Mouse (Mus musculus) layer of hippocampus, adult 9-10 months (tissue): ENCODE results near the gene D5Ertd579e.

Experiments used
- DNase-seq: peaks from one replicate; pipeline ENCODE4 v3.0.0; 2022; ENCODE audit warnings: low spot score

Gene D5Ertd579e

DNA sequence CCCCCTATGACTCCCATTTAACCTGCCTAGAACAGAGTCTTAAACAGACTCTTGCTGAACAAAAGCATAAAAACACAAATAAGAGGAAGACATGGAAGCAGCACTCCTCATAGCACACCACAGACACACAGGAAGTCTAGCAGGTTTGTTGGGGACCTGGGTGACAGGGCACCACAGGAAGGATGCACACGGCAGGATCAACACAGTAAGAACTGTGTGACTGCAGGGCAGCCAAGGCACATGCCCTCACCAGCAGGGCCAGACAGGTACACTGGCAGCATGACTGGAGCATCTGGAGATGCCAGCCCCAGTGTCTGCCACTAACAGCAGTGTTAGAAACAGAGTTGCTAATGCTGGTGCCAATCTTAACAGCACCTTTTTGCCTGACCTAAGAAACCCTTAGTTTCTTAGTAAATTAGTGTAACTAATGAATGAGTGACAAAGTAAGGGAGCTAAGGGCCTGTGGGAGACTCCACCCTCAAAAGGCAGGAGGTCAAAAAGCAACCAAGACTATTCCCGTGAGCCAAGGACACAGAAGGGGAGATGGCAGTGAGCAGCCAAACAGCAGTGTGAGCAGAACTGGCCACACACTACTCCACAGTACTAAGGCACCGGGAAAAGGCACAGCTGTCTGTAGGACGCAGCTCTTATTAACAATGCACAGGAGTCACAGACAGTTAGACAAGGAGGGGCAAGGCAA lies 125.1 kb downstream of the D5Ertd579e start:
- no peak for DNase-seq

DNA sequence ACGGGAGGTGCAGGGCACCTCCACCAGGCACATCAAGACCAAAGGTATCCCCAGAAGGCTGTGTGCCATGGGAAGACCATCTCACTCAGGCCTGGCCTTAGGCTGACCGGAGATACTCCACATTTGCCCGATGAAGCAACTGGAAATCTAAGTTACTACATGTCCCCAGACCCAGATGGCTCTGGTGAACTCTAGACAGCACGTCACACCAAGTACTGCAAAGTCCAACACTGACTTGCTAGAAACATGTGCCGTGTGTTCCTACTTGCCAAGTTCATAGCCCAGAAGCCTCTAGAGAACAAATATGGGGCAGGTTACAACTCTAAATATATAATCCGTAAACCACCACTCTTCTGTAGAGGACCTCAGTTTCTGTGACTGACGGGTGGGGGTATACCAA lies 125.7 kb downstream of the D5Ertd579e start:
- no peak for DNase-seq

DNA sequence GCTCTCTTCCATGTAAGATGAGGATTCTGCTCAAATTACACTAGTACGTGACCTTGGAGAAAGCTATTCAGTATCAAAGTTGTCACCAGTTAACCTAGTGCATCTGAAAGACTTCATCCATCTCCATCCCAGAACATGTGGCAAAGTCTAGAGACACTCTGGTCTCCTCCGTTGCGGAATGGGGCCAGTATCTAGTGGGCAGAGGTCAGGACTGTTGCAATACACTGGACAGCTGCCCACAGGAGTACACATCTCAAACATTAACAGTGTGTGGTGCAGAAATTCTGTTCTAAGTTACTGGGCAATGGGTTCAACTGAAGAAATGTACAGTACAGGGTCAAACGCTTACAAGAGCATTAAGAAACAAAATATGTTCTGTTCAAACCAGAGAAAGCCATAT lies 127.7 kb downstream of the D5Ertd579e start:
- no peak for DNase-seq

DNA sequence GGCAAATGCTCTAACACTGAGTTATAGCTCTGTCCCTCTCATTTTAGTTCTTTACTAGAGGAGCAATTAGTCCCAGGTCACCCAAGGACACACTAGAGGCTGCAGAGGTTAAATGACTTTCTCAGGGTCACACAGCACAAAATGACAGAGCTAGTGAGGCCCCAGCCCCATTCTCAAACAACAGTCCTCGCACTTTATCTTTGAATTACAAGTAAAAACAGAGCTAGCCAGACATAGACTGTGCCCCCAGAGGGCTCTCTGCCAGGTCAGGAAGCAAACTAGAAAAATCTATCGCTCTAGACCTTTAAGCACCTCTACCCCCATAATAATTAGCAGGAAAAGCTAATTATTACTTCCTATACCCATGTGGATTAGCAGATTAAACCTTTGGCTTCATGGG lies 128.2 kb downstream of the D5Ertd579e start:
- DNase-seq = no peak

DNA sequence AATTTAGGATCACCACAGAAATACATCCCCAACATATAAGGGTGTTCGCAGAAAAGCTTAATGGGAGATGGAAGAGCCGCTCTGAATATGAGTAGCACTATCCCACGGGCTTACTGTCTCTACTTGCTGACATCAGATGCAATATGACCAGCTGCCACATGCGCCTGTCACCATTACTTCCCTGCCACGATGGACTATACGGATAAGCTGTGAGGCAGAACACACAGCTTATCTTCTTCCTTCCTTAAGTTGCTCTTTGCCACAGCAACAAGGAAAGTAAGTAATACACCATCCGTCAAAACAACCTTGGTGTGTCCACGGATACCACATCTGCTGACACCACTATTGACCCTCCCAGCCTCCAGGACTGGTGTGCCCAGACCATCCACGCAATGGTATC lies 131.3 kb downstream of the D5Ertd579e start:
- no peak for DNase-seq

DNA sequence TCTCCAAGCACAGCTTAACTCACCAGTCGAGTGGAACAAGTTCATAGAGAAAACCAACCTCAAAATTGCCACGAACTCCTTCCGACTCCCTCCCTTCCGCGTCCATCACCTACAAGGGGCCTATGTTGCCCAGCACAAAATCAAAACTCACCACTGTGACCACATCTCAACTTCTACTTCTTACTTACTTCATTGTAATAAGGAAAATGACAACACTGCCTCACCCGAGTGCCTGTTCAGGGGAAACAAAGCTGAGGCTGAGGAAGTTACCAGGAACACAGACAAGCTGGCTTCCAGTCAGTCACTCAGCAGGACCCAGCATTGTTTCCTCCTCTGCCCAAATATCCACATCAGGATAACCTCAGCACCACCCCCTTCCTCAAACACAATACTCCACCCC lies 132.1 kb downstream of the D5Ertd579e start:
- no peak for DNase-seq

DNA sequence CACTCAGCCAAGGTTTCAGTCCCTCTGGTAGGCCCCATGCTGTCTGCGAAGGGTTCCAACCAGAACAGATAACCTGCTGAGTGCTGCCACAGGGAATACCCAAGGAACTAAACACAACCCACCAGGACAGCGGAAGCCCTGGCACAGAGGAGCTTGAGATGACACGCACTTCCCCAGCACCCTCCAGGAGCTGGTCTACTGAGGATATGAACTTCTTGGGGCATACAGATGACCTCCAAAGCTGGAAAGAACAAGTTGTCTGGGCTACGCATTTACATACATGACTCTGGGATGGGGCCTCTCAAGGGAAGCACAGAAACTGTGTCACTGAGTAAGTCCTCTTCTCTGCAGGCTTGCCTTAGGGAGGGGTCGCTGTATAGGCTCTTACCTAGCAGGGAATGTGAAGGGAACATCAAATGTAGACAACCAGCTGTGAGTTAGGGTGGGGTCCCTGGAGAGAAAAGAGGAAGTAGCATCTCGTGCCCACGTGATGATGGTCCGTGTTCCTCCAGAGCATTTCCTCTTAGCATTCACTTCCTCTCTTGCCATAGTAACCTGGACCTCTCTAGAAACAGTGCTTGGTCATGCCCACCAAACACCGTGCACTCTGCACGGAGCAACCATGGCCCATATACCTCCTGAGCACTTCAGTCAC lies 132.9 kb downstream of the D5Ertd579e start:
- DNase-seq = no peak

DNA sequence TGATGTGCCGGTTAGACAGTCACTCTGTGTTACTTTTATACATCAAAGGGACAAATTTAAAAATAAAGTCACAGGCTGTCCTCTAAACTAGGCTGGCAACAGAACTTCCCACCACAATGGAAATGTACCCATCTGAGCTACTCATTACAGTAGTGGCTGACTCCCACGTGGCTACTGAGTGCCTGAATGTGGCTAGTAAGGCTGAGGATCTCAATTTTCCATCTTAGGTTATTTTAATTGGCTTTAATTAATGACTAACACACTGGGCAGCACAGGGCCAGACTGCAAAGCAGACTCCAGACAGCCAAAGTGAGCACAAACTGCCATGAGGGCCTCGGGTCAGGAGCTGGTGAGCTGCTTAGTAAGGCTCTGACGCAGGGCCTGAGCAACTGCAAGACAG lies 134.3 kb downstream of the D5Ertd579e start:
- no peak for DNase-seq

DNA sequence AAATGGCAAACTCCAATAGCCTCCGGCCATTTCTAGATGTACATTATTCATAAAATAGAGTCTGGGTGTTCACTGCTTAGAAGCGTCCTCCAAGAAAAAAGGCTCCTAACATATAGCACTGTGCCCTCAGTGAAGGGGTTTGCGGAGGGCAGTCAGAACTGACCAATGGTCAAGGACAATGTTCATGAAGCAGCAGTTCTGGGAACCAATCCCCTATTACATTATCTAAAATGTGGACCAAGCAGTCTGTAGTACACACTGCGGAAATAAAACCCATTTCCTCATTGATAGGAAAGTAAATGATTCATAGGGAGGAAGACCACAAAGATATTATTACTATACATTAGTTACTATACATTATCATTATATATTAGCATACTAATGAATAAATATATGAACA lies 135.3 kb downstream of the D5Ertd579e start:
- no peak for DNase-seq

DNA sequence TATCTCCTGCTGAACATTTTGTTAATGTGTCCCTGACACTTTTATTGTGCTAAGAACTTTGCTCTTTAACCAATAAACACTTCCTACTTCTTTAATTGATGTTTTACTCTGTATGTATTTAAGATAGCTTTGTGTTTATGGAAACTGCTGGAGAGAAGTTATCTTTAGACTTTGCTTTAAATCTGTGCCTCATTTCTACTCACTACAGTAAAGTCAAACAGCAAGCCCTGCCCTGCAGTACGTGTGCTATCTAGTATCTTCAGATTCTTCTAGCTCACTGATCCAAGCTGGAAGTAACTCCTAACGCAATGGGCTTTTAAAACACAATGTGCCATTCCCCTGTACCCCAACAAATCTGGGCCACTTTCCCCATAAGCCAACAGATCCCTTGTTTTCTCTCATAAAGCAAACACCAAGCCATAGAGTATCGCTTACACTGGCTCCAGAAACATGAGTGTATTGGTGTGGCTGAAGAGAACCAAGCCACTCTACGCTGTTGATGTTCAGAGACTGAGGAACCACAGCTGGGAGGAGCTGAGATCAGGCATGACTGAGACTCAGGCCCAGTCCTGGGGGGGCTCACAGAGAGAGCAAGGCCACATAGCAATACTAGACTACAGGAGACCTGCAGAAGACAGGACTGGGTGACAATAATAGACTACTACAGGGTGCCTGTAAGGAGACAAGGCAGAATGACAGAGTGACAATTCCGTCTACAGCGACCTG lies 136.2 kb downstream of the D5Ertd579e start:
- no peak for DNase-seq

DNA sequence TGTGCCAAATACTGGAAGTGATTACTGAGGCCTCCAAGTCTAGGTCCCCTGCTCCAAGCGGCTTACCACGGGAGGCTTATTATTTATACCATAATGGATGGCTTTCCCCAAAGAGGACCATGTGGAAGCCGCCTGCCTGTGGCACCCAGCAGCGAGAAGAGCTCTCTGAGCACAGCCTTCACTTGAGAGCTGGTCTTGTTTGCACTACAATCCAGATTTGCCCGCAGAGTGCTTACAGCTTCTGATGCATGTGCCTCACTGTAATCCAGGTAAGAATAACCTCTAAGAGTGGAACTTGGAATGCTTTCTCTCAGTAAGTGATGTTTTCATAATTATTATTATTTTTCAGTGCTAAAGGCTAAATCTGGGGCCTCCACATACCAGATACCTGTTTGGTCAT lies 136.7 kb downstream of the D5Ertd579e start:
- DNase-seq = no peak

DNA sequence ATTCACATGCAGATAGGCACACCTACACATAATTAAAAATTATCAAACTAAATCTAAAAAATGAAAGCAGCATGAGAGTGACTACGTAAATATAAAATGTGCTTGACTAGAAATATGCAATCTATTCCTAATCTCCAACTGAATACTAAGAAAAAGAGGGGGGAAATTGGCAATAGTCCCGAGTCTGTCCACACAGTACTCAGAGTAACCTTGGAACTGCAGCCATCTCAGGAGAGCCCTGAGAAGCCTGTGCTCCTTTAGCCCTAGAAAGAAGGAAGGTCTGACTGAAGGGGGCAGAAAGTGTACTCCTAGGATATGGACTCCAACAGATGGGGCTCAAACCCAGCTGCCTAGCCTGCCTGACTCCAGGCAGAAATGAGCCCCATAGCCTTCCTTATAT lies 137.3 kb downstream of the D5Ertd579e start:
- no peak for DNase-seq

DNA sequence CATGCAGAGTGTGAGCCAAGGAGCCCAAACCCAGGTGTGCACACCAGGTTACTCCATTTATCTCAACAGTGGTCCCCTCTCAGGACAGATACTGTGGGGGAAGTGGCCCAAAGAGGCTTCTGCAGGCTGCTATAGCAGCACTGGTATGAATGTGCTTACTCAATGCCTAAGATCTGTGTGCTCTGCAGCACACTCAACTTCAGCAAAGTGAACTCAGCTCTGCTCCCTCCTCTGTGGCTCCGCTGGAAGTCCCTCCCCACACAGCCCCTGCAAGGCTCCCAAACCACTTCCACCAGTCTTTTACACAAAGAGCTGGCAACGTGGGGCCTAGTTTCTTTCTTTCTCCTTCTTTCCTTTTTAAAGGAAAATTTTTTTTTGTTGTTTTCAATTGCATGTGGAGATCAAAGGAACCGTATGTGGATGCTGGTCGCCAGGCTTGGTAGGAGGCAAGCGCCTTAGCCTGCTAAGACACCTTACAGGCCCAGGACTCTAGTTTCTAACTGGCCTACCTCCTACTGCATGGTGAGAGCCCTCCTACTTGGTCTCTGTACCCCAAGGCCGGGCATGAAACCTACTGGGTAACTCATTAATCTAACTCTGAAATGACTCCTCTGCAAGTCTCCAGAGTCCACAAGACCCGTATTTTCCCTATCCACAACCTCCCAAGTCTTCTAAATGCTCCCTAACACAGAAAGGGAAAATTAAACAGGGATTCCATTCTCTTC lies 138.1 kb downstream of the D5Ertd579e start:
- DNase-seq = no peak

DNA sequence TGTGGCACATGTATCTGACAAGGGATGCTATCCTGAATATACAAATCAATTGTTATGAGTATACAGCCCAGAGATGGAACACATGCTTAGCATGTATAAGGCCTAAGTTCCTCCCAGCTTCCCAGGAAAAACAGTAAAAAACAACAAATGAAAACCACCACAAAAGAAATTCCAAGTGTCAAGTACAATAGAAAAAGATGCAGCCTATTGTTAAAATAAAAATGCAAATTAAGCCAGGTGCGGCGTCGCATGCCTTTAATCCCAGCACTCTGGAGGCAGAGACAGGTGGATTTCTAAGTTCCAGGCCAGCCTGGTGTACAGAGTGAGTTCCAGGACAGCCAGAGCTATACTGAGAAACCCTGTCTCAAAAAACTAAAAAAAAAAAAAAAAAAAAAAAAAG lies 138.9 kb downstream of the D5Ertd579e start:
- DNase-seq = no peak

DNA sequence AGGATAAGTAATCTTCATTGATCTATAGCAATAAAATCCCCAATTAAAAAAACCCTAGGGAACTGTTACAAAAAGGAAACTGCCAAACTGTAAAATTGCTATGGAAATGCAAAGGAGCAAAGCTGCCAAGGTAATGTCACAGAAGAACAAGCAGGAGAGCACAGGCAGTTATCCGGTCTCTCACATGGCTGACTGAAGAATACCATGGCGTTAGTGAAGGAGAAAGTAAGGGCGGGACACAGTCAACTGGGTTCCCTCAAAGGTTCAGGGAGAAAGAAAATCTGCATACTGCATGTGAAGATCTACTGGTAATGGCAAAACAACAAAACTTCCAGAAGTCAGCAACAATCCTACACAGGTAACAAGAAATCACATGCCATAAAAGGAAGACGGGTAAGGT lies 139.5 kb downstream of the D5Ertd579e start:
- DNase-seq = no peak

DNA sequence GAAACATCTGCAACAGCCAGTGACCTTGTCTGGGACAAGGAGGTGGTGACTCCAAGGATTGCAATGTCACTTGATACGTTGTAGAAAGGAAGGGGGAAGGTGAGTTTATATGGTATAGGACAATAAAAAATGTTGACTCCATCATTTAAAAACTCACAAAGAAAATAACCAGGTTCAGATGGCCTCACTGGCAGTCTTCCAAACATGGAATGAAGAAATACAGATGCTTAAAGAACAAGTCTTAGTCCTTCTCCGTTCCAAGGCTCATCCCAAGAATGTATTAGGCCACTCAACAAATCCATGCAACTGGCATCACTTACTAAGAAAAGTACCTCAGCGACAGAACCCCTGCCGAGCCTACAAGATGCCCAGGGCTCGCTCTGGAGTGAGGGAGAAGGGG lies 141.3 kb downstream of the D5Ertd579e start:
- no peak for DNase-seq

DNA sequence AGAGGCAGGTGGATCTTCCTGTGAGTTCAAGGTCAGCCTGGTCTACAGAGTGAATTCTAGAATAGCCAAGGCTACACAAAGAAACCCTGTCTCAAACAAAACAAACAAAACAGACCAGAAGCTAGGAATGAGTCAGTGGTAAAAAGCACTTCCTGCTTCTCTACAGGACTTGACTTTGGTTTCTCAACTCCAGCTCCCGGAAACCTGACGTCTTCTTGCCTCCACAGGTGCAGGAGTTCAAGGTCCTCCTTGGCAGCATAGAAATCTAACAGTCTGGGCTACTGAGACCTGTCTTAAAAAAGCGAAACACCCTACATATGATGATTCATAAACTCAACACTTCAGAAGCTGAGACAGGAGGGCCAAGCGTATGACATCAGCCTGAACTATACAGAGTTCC lies 141.9 kb downstream of the D5Ertd579e start:
- DNase-seq = no peak

DNA sequence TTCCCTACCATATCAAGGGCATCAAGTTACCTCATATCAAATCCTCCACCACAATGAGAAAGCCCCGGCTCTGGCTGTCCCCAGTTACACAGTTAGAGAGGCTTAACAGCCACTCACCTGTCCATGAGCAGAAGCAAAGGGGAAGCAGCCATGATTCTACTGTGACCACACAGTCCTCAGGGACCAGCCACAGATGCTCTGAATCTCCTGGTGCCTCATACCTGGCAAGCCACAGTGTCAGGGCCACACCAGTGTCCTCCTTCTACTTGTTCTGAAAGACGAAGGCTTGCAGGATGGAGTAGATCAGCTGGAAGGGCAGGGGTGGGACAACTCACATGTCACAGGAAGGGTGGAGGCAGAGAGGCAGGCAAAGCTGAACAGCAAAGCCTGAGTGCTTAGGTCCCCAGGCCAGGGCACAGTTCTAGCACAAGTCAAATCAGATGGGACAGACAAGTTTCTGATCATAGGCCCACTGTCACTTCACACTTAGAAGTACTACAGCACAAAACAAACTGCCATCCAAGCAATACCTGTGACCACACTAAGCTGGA lies 142.7 kb downstream of the D5Ertd579e start:
- DNase-seq = no peak

DNA sequence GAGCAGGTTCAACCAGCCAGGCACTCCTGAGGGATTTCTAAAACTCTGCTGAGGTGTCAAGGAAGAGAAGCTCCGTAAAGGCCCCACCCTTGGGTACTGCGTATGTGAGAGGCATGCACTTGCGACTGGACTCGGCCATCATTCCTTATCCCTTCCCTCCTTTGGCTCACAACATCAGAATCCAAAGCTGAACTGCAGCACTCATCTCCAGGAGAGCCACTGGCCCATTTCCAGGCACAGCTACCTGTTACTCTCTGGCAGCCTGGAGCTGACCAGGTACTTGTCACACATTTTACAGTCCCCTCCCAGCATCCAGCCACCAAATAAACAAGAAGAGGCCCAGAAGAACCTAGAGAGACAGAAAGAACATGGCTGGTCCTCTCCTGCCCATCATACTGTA lies 143.4 kb downstream of the D5Ertd579e start:
- DNase-seq = no peak
